Comparison of ENCODE assay signal across 22 mouse cellular contexts in genomic region chr19:22910686-22911085, GRCm38 (mm10).
"Had no signal": no experiment of that assay in that cellular context is flagged by ENCODE, and none has a peak within 500 bp of the region (broad histone marks: within the 10 kb centered on the region; RNA-seq: fewer than 3 reads in every experiment).

No protein-coding gene starts in this region.

- H3K4me1 ChIP-seq: kidney, embryonic 15.5 days; limb, embryonic 12.5 days; limb, embryonic 15.5 days; midbrain, embryonic 12.5 days; midbrain, embryonic 15.5 days; neural tube, embryonic 12.5 days; neural tube, embryonic 15.5 days had no signal

- ATAC-seq: liver, postnatal 0 days; lung, postnatal 0 days; midbrain, embryonic 15.5 days had no signal

- H3K27me3 ChIP-seq: kidney, embryonic 15.5 days; limb, embryonic 15.5 days; midbrain, embryonic 12.5 days; midbrain, embryonic 15.5 days; neural tube, embryonic 12.5 days; neural tube, embryonic 15.5 days had no signal

- H3K36me3 ChIP-seq: limb, embryonic 12.5 days; midbrain, embryonic 12.5 days; neural tube, embryonic 12.5 days had no signal

- H3K4me2 ChIP-seq: kidney, embryonic 15.5 days; limb, embryonic 12.5 days; limb, embryonic 15.5 days; liver, embryonic 11.5 days; lung, embryonic 14.5 days; midbrain, embryonic 12.5 days; midbrain, embryonic 15.5 days; neural tube, embryonic 12.5 days; neural tube, embryonic 15.5 days had no signal

- DNase-seq: kidney, adult 8-10 months; kidney, postnatal 10 days; kidney, postnatal 36 days; layer of hippocampus, adult 9-11 months; liver, postnatal 0 days; lung, embryonic 14.5 days; right cerebral cortex, postnatal 4 days; thymus, adult 2 months; thymus, postnatal 14 days; thymus, postnatal 4 days had no signal

- H3K4me3 ChIP-seq: kidney, embryonic 15.5 days; limb, embryonic 12.5 days; limb, embryonic 15.5 days; midbrain, embryonic 12.5 days; midbrain, embryonic 15.5 days; neural tube, embryonic 12.5 days; neural tube, embryonic 15.5 days had no signal

- H3K27ac ChIP-seq: kidney, embryonic 15.5 days; limb, embryonic 12.5 days; limb, embryonic 15.5 days; liver, embryonic 14.5 days; macrophage; midbrain, embryonic 12.5 days; midbrain, embryonic 15.5 days; neural tube, embryonic 12.5 days; neural tube, embryonic 15.5 days; stomach, postnatal 0 days had no signal

- H3K9me3 ChIP-seq: kidney, embryonic 15.5 days; limb, embryonic 12.5 days; limb, embryonic 15.5 days; midbrain, embryonic 12.5 days; midbrain, embryonic 15.5 days; neural tube, embryonic 12.5 days; neural tube, embryonic 15.5 days had no signal

- H3K9ac ChIP-seq: kidney, embryonic 15.5 days; limb, embryonic 12.5 days; limb, embryonic 15.5 days; liver, embryonic 14.5 days; liver, postnatal 0 days; lung, embryonic 14.5 days; midbrain, embryonic 12.5 days; midbrain, embryonic 15.5 days; neural tube, embryonic 12.5 days; neural tube, embryonic 15.5 days had no signal
